Mouse (Mus musculus) heart, embryonic 14.5 days (tissue): ENCODE measurements around the gene Tox3. TPM values are rescaled to one million over a fixed set of nuclear protein-coding genes. Genes with fewer than 3 reads are reported as not detected.
A peak's percentile ranks its signal among the peaks of the same experiment; 100 is the strongest.

Experiments used
- ATAC-seq: fragments of 200-750 bp; cut with Nextera tagmentation; 2 replicates; pipeline ENCODE4 v1.8.0; 2017; ENCODE audit warnings: low read depth, moderate TSS enrichment; ENCODE audit not compliant: insufficient number of reproducible peaks, insufficient read depth, low FRiP score
- H3K27ac ChIP-seq, 2 experiments: fragments of 200-500 bp in 1 of 2; fragments of 300-500 bp in 1 of 2; sonication (generic) in 1 of 2; replicated peaks in 1 of 2; 2 replicates each; pipeline ENCODE4 v1.5.1; 2012 to 2014; ENCODE audit warnings: low read depth in 2 of 2, low read length in 2 of 2, control low read depth in 1 of 2, mild to moderate bottlenecking in 1 of 2, mixed read lengths in 1 of 2; ENCODE audit not compliant: control insufficient read depth in 1 of 2, insufficient read depth in 1 of 2
- H3K27me3 ChIP-seq: fragments of 300-500 bp; sonication (generic); 2 replicates; pipeline ENCODE4 v1.6.1; 2014; ENCODE audit warnings: mild to moderate bottlenecking, low read length, control low read depth; ENCODE audit not compliant: control insufficient read depth, insufficient read depth
- H3K36me3 ChIP-seq: fragments of 300-500 bp; sonication (generic); 2 replicates; pipeline ENCODE4 v1.6.1; 2014; ENCODE audit warnings: mild to moderate bottlenecking, control low read depth, low read length, mixed read lengths; ENCODE audit not compliant: control insufficient read depth, insufficient read depth
- H3K4me1 ChIP-seq, 2 experiments: fragments of 200-500 bp in 1 of 2; fragments of 300-500 bp in 1 of 2; sonication (generic) in 1 of 2; 2 replicates each; pipeline ENCODE4 v1.6.1; 2012 to 2014; ENCODE audit warnings: low read length in 2 of 2, control low read depth in 1 of 2, mixed read lengths in 1 of 2; ENCODE audit not compliant: control insufficient read depth in 2 of 2, insufficient read depth in 2 of 2
- H3K4me2 ChIP-seq: fragments of 300-500 bp; sonication (generic); 2 replicates; pipeline ENCODE4 v1.6.1; 2014; ENCODE audit warnings: mild to moderate bottlenecking, low read length
- H3K4me3 ChIP-seq, 2 experiments: fragments of 200-500 bp in 1 of 2; fragments of 300-500 bp in 1 of 2; sonication (generic) in 1 of 2; 2 replicates each; pipeline ENCODE4 v1.5.1; 2012 to 2014; ENCODE audit warnings: low read length in 2 of 2, mild to moderate bottlenecking in 2 of 2, control low read depth in 1 of 2, low read depth in 1 of 2, moderate library complexity in 1 of 2; ENCODE audit not compliant: control insufficient read depth in 1 of 2, insufficient read depth in 1 of 2
- H3K9ac ChIP-seq: fragments of 300-500 bp; sonication (generic); 2 replicates; pipeline ENCODE4 v1.6.1; 2014; ENCODE audit warnings: mild to moderate bottlenecking, low read length
- H3K9me3 ChIP-seq: fragments of 300-500 bp; sonication (generic); 2 replicates; pipeline ENCODE4 v1.6.1; 2016; ENCODE audit warnings: low read length, control low read depth; ENCODE audit not compliant: control insufficient read depth
- WGBS: fragments of 180-500 bp; shearing (Covaris S2); extraction: QIAGEN DNeasy Blood & Tissue Kit; methylation state at CpG from one replicate; pipeline ENCODE4 v1.1.7; 2014; 5-methylcytosine and 5-hydroxymethylcytosine counted together
- polyA plus RNA-seq: library from polyadenylated mRNA; unstranded; fragments of >200 nt; fragmentation: Nextera tagmentation; extraction: Ambion mirVana; gene quantifications from 2 replicates; pipeline ENCODE4 v1.2.1, GENCODE M21; 2014

The Tox3 gene
- polyA plus RNA-seq, 1 experiment from 2014 or later, result 29.0 TPM

GRCm38 (mm10) chr8:90369876-90370275, 21.7 kb upstream of the Tox3 start:
- Histone ChIP-seq H3K4me1 (no peaks in the 10 kb centered on the region), H3K9ac (no peak overlapping the region), H3K36me3 (no peaks in the 10 kb centered on the region), H3K27ac (no peak overlapping the region), H3K4me2 (no peak overlapping the region), H3K27me3 (no peaks in the 10 kb centered on the region), H3K4me3 (no peak overlapping the region), H3K9me3 (no peaks in the 10 kb centered on the region)
- 31% methylated on average over 3 of the region's 3 CpGs for WGBS
- ATAC-seq, result no peak

DNA sequence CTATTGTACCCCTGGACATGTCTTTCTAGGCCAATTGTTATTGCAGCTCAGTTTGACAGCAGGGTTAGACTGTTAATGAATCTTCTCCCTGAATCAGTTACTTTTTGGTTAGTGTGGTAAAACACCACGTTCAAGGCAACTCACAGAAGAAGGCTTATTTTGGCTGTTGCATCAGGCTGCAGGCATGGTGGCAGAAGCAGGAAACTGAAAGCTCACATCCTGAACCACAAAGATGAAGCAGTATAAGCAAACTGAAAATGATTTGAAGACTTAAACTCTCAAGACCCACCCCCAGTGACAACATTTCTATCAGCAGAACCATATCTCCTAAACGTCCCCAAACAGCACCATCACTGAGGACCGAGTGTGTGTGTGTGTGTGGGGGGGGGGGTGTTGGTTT, 8.6 kb upstream of the Tox3 start:
- Histone ChIP-seq H3K4me2 (no peak overlapping the region), H3K36me3 (no peaks in the 10 kb centered on the region), H3K4me1 (no peaks in the 10 kb centered on the region; a peak in 1 of 4 replicates), H3K27ac (no peak overlapping the region), H3K9ac (no peak overlapping the region), H3K9me3 (no peaks in the 10 kb centered on the region), H3K4me3 (no peak overlapping the region), H3K27me3 (no peaks in the 10 kb centered on the region)
- ATAC-seq, result no peak
- WGBS, result 42% methylated on average over 3 of the region's 3 CpGs

- no peak overlapping the region for H3K27ac ChIP-seq
- WGBS, result 76% methylated on average over 3 of the region's 3 CpGs
- no peak overlapping the region for H3K9ac ChIP-seq
- H3K9me3 ChIP-seq, result no peaks in the 10 kb centered on the region
- H3K4me2 ChIP-seq, result no peak overlapping the region
- peaks cover under 1 to 2% of the 10 kb centered on the region in 2 experiments; a peak in 3 of 4 replicates for H3K4me1 ChIP-seq
- ATAC-seq, result no peak
- no peaks in the 10 kb centered on the region for H3K36me3 ChIP-seq
- H3K4me3 ChIP-seq, result no peak overlapping the region
- H3K27me3 ChIP-seq, result no peaks in the 10 kb centered on the region
Measured at GRCm38 (mm10) chr8:90354782-90355181, 6.6 kb upstream of the Tox3 start.

DNA sequence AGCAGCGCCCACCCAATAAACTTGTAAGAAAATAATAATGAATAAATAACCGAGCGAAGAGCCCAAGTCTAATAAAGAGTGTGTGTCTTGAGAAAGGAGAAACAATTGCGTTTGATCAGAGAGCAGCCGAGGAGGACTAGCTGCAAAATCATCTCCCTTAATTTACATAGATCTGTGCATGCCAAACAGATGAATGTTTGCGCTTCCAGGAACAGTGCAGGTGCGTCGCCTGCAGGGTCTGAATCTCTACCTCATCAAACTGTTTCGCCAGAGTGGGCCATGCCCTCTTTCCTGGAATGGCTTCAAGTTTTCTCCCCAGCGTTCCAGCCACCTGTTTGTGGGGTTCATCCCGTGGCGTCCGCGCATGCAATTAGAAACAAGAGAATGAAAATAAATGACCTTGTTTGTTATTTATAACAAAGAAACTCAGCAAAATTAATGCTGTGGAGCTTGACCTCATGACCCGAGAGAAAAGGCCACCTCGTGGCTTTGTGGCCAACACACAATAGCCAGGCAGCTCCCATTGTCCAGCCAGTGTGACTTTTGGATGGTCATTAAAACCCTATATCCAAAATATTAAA, 5.9 kb upstream of the Tox3 start:
- Histone ChIP-seq H3K27ac (no peak overlapping the region), H3K9ac (no peak overlapping the region), H3K4me1 (peaks cover 5 to 6% of the 10 kb centered on the region in 2 experiments), H3K27me3 (no peaks in the 10 kb centered on the region), H3K4me3 (no peak overlapping the region), H3K36me3 (no peaks in the 10 kb centered on the region), H3K4me2 (no peak overlapping the region), H3K9me3 (no peaks in the 10 kb centered on the region)
- ATAC-seq, result no peak
- 86% methylated on average over 16 of the region's 16 CpGs for WGBS

- Histone ChIP-seq H3K9me3 (no peaks in the 10 kb centered on the region), H3K27ac (no peak overlapping the region), H3K36me3 (no peaks in the 10 kb centered on the region), H3K4me3 (no peak overlapping the region), H3K4me1 (peaks cover 9 to 10% of the 10 kb centered on the region in 2 experiments), H3K4me2 (no peak overlapping the region), H3K9ac (no peak overlapping the region), H3K27me3 (no peaks in the 10 kb centered on the region)
- ATAC-seq, result no peak
- 80% methylated on average over 2 of the region's 2 CpGs for WGBS
Measured at GRCm38 (mm10) chr8:90353499-90353898, 5.4 kb upstream of the Tox3 start.

DNA sequence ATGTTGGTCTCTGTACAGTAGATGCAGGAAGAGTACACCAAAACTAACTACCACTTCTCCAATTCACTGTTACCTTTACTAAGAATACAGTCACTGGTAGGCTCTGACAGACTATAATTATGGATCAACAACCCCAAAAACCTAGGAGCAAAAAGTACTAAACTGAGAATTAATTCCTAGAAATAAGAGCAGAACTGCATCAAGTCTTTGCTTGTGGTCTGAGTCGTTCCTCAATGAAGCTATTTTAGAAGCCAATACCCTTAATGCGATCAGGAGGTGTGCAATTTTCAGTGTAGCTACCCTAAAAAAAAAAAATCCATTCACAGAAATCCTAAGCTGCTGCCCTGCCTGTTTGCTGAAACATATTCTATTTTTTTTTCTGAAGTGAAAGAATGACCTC, 4.8 kb upstream of the Tox3 start:
- Histone ChIP-seq H3K27ac (no peak overlapping the region), H3K36me3 (no peaks in the 10 kb centered on the region), H3K27me3 (no peaks in the 10 kb centered on the region), H3K9me3 (no peaks in the 10 kb centered on the region), H3K4me1 (peaks cover 9 to 11% of the 10 kb centered on the region in 2 experiments), H3K4me3 (no peak overlapping the region), H3K9ac (no peak overlapping the region), H3K4me2 (no peak overlapping the region)
- ATAC-seq, result no peak
- WGBS, result 83% methylated on average over 2 of the region's 2 CpGs

GRCm38 (mm10) chr8:90349709-90350562, 1.8 kb upstream of the Tox3 start:
- peaks cover 10 to 16% of the 10 kb centered on the region in 2 experiments for H3K4me1 ChIP-seq
- no peak overlapping the region for H3K4me3 ChIP-seq
- no peaks in the 10 kb centered on the region for H3K9me3 ChIP-seq
- no peak for ATAC-seq
- peak overlapping the region; percentile 3; the same call in 1 of the 2 replicates for H3K4me2 ChIP-seq
- H3K27ac ChIP-seq, result peak overlapping the region in 1 of 2 experiments; percentile 2; a peak in 1 of 4 replicates
- no peaks in the 10 kb centered on the region for H3K36me3 ChIP-seq
- H3K27me3 ChIP-seq, result no peaks in the 10 kb centered on the region
- H3K9ac ChIP-seq, result no peak overlapping the region
- 29% methylated on average over 13 of the region's 13 CpGs for WGBS
